Mouse (Mus musculus) liver, adult 10 weeks (tissue): ENCODE measurements around the gene Msl3l2. TPM values are rescaled to one million over a fixed set of nuclear protein-coding genes. Genes with fewer than 3 reads are reported as not detected.

ENCODE experiments used
- polyA plus RNA-seq: library from polyadenylated mRNA; stranded (reverse); fragments of 350-450 nt; fragmentation: Illumina TruSeq; extraction: RNeasy Lipid Tissue Mini Kit (QIAGEN cat#74804); gene quantifications from one replicate; pipeline ENCODE4 v1.2.3, GENCODE M21; 2014; ENCODE audit warnings: low read depth, low replicate concordance

Msl3l2 gene
- polyA plus RNA-seq, result 0.58 TPM

GRCm38 (mm10) chr10:56106333-56106995, at the start of gene Msl3l2:
Gene Msl3l2, plus strand, starts transcription at chr10:56106917.

Other genes starting within 250 kb of the Msl3l2 start
- 5.7 TPM for gene Tbc1d32, start 121.8 kb downstream of the Msl3l2 start, polyA plus RNA-seq